Mouse (Mus musculus) retina, adult 2 months (tissue): ENCODE measurements at regions not wholly inside any gene's neighbourhood (a gene's known extent, or its start where the extent isn't known, plus 50 kb on each side); places are given as distances from the start of the nearest gene placed in this dataset.

ENCODE experiments used
- DNase-seq: peaks from one replicate; pipeline ENCODE4 v3.0.0-alpha.2; 2012; ENCODE audit warnings: low read depth, low spot score

DNA sequence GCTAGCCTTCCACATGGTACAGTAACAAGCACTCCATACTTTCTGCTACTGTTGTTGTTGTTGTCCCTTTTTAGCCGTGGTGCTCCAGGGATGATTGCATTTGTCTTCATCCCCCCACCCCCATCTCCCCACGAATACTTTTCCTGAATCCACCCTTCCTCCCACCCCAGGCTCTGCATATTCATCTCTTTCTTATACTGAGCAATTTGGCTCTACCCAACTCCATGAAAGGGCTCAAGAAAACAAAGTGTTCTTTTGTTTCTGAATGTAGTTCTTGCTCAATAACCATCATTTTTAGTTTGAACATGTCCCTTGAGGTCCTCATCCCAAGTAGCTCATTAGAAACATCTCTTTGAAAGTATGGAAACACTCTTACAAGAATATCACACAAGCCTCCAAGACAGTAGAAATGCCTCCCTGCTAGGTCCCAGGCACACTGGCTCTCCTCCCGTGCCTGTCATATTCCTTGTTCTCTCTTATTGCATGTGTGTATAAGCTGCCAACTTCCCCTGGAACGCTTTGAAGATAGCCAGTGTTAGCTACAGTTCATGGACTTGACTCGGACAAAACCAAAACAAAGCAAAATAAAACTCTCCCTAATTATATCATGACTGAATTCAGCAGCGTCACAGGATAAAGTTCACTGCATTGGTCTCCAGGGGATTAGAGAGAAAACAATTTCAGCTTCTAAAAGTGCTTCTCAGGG is 59.7 kb upstream of the Pkn2 start:
- DNase-seq, result no peak

DNA sequence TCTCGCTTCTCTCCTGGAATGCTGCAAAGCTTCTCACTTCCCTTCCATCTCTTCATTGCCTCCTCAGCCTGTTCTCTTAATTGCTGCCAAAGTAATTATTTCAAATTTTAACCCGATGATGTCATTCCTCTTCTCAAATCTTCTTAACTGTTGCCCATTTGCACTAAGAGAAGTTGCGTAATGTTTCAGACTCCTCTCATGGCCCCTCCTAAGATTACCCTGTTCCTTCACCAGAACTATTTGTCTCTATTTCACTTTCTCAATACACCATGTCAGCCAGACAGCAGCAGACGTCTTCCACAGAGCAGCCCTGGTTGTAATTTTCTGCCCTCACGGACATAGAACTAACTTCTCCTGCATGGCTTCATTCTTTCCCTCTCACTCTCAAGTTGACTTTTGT is 59.1 kb upstream of the Pkn2 start:
- DNase-seq, result no peak

DNA sequence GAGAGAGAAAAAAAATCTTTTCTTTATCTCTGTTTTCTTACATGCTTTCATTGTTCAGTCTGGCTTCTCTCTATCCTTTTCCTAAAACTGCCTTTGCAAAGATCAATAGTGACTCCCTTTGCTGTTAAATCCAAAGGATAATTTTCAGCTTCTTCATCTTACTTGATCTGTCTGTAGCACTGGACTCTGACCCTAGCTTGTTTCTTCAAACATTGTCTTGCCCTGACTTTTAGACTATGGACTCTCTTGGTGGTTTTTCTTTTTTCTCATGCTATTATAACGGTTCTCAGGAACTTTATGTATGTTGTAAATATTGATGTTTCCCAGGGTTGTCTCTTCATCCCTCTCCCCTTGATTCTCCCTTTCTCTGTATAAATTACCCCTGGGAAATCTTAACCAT is 58.0 kb upstream of the Pkn2 start:
- no peak for DNase-seq

DNA sequence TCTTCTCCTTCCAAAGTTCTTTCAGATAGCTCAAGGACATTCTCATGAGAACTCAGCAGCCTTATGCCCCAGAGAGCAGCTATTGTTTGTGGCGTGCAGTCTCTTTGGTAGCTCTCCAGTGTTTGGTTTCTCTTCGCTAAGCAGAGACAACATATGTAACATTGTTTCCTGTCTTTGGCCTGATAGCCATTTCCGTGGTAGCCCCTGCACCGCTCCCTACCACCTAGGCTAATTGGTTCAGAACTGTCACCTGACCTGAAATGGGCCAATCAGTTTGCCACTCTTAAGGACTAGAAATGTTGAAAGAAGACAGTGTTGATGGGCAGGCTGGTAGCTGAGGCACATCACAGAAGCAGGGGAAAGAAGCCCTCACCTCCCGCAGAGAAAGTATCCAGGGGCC is 54.1 kb upstream of the Pkn2 start:
- no peak for DNase-seq

DNA sequence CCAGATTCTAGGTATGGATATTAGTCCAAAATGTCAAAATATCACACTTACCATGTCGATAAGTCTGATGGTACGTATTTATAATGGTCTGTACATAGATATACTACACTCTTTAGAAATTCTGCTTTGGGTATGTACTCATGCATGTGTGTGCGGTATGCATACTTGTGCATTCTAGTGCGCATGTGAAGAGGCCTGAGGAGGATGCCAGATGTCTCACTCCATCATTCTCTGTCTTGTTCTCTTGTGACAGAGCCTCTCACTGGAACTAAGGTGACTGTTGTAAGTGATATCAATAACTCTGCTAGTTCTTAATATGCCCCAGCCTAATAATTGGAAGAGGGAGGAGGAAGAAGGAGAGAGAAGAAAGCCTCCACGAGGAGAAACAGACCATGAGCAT is 52.5 kb upstream of the Pkn2 start:
- no peak for DNase-seq

DNA sequence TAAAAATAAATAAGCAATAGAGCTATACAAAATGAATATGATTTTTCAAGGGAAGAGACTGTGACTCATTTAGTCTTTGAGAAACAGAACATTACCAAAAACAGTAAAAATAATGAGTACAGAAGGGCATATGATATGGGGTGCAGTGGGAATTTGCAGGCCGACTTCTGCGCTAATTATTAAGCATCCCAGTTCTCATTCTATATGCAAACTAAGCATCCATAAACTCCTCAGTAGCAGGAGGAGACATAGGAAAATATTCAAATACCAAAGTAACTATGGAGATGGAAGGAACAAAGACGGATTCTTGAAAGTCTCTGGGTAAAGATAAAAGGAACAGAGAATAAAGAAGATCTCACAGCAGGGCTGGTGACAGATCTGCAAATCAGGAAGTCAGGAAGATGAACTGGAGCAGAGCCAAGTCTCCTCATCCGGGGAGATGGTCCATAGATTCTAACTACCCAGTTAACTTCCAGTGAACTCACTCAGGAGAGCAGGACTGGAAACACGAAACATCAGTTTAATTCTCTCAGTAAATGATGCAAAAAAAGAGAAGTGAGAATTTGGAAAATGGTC is 52.0 kb upstream of the Pkn2 start:
- DNase-seq, result no peak
